Mouse (Mus musculus): ENCODE measurements around the gene Rbfox2.

- TF ChIP-seq CTCF (IDR thresholded peaks at IDR 0.05; ENCODE audit: low read depth, low read length) (no peak), POLR2A (IDR thresholded peaks at IDR 0.05; ENCODE audit: extremely low read depth, insufficient read depth, low read length) (no peak)
Measured at GRCm38 (mm10) chr15:77172414-77172813, 134.4 kb downstream of the Rbfox2 start.

All from liver, adult 2 months (tissue).